Mouse (Mus musculus) retina, adult 2 months (tissue): ENCODE results near the gene Gm20903.
"Not testable (repeated sequence)": the region's sequence is repeated elsewhere in the genome, so short reads cannot be mapped to it uniquely, and the experiment has no call there.

Source experiments
- DNase-seq: peaks from one replicate; pipeline ENCODE4 v3.0.0-alpha.2; 2012; ENCODE audit warnings: low read depth, low spot score

Gene Gm20903

GRCm38 (mm10) chrY:73669015-73669414 is at the start of gene Gm20903:
Gene Gm20903 (plus strand): TSS chrY:73669315.
- DNase-seq: not testable (repeated sequence)
